Mouse (Mus musculus): ENCODE data around the gene Ror2. TPM values are rescaled to one million over a fixed set of nuclear protein-coding genes. Genes with fewer than 3 reads are reported as not detected.
A peak's percentile ranks its signal among the peaks of the same experiment; 100 is the strongest.
"Not testable (repeated sequence)": the region's sequence is repeated elsewhere in the genome, so short reads cannot be mapped to it uniquely, and the experiment has no call there.

The Ror2 gene
- under 1 TPM; 0.57 to 0.91 TPM for total RNA-seq (2021)
- long read RNA-seq = 0 reads

- no peak for DNase-seq (ENCODE audit: low spot score in 2 of 2)
Observed at GRCm38 (mm10) chr13:53285756-53286361, at the start of gene Ror2. Ror2 (minus strand) TSS chr13:53286124.

- no peak for DNase-seq (ENCODE audit: low spot score in 2 of 2)
Observed at GRCm38 (mm10) chr13:53333769-53334168, 47.8 kb upstream of the Ror2 start.

GRCm38 (mm10) chr13:53330246-53330645 is 44.3 kb upstream of the Ror2 start:
- DNase-seq (ENCODE audit: low spot score in 2 of 2) = no peak

GRCm38 (mm10) chr13:53325531-53325930 is 39.6 kb upstream of the Ror2 start:
- no peak for DNase-seq (ENCODE audit: low spot score in 2 of 2)

- no peak for DNase-seq (ENCODE audit: low spot score in 2 of 2)
Observed at GRCm38 (mm10) chr13:53323661-53324060, 37.7 kb upstream of the Ror2 start.

GRCm38 (mm10) chr13:53320899-53321298 is 35.0 kb upstream of the Ror2 start:
- no peak for DNase-seq (ENCODE audit: low spot score in 2 of 2)

- no peak for DNase-seq (ENCODE audit: low spot score in 2 of 2)
Observed at GRCm38 (mm10) chr13:53316515-53317295, 30.8 kb upstream of the Ror2 start.

- not testable (repeated sequence) for DNase-seq (ENCODE audit: low spot score in 2 of 2)
Observed at GRCm38 (mm10) chr13:53315757-53316156, 29.8 kb upstream of the Ror2 start.

- DNase-seq (ENCODE audit: low spot score in 2 of 2) = no peak
Observed at GRCm38 (mm10) chr13:53310442-53310841, 24.5 kb upstream of the Ror2 start.

- DNase-seq (ENCODE audit: low spot score in 2 of 2) = peak; percentile 10 to 53
Observed at GRCm38 (mm10) chr13:53309661-53310160, 23.8 kb upstream of the Ror2 start.

- peak in 1 of 2 experiments; percentile 11 for DNase-seq (ENCODE audit: low spot score in 2 of 2)
Observed at GRCm38 (mm10) chr13:53309148-53309547, 23.2 kb upstream of the Ror2 start.

- DNase-seq (ENCODE audit: low spot score in 2 of 2) = no peak
Observed at GRCm38 (mm10) chr13:53306836-53307235, 20.9 kb upstream of the Ror2 start.

GRCm38 (mm10) chr13:53305256-53305655 is 19.3 kb upstream of the Ror2 start:
- DNase-seq (ENCODE audit: low spot score in 2 of 2) = no peak

- no peak for DNase-seq (ENCODE audit: low spot score in 2 of 2)
Observed at GRCm38 (mm10) chr13:53302688-53303087, 16.8 kb upstream of the Ror2 start.

- no peak for DNase-seq (ENCODE audit: low spot score in 2 of 2)
Observed at GRCm38 (mm10) chr13:53293065-53293464, 7.1 kb upstream of the Ror2 start.

GRCm38 (mm10) chr13:53292244-53292643 is 6.3 kb upstream of the Ror2 start:
- no peak for DNase-seq (ENCODE audit: low spot score in 2 of 2)

- no peak for DNase-seq (ENCODE audit: low spot score in 2 of 2)
Observed at GRCm38 (mm10) chr13:53285261-53285755, 616 bp downstream of the Ror2 start.

GRCm38 (mm10) chr13:53284740-53285191 is 1.2 kb downstream of the Ror2 start:
- DNase-seq (ENCODE audit: low spot score in 2 of 2) = no peak

GRCm38 (mm10) chr13:53281604-53282396 is 4.1 kb downstream of the Ror2 start:
- DNase-seq (ENCODE audit: low spot score in 2 of 2) = no peak

GRCm38 (mm10) chr13:53278908-53279307 is 7.0 kb downstream of the Ror2 start:
- DNase-seq (ENCODE audit: low spot score in 2 of 2) = no peak

- DNase-seq (ENCODE audit: low spot score in 2 of 2) = no peak
Observed at GRCm38 (mm10) chr13:53276381-53276780, 9.5 kb downstream of the Ror2 start.
